Mouse (Mus musculus) thymus, adult 18-20 months (tissue): ENCODE measurements around the gene Zbtb5.
"Not testable (repeated sequence)": the region's sequence is repeated elsewhere in the genome, so short reads cannot be mapped to it uniquely, and the experiment has no call there.

Source experiments
- DNase-seq, 2 experiments: peaks; one replicate each; pipeline ENCODE4 v3.0.0; 2022; ENCODE audit warnings: mixed read lengths in 2 of 2

Gene Zbtb5

DNA sequence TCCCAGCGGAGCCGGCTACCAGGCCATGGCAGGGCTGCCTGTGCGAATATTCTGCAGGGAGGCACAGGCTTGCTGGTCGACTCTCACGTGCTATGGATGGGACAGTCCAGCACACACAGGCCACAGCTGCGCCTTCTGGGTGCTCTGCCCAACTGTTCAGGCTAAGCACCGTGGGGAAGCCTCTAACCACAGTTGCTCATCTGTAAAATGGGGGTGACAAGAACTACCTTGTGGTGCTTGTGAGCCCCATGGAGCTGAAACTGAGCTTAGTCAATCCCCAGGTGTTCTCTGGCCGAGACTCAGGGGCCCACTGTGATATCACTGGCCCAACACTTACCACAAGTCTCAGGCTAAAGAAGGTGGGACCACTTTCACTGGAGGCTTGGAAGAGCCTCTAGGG lies 44.8 kb downstream of the Zbtb5 start:
- no peak for DNase-seq

GRCm38 (mm10) chr4:44965736-44966135 lies 46.5 kb downstream of the Zbtb5 start:
- no peak for DNase-seq

GRCm38 (mm10) chr4:44965175-44965574 lies 47.0 kb downstream of the Zbtb5 start:
- DNase-seq, result no peak

DNA sequence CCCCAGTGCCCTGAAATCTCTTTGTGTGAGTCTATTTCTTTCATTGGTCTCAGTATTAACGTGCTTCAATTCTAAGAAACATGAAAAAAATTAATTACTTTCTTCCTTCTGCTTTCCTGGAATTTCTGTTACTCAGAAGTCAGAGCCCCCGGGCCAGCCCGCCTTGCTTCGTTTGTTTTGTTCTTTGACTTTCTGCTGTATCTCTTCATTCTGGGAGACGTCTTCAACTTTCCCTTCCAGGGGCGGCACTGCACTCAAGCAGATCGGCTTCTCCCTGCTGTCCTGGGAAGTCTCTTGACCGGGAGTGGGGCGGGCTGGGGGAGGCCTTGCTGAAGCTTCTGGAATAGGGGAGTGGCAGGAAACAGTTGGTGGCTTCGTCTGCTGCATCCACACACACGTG lies 49.1 kb downstream of the Zbtb5 start:
- no peak for DNase-seq

DNA sequence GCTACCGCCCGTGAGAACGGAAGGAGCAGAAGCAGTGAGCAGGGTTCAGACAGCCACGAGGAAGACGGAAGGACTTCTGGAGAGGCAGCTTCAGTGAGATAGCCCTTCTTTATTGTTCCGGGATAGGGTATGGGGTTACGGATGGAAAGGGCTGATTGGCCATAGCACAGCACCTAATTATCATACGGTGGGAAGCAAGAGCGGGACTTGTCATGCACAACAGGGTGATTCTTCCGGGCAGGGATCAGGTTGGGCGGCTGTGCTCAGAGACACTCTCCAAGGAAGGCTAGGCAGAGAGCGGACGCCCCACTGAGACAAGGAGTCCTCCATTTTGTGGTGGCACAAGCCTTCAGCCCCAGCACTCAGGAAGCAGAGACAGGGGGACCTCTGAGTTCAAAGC lies 53.0 kb downstream of the Zbtb5 start:
- no peak for DNase-seq

DNA sequence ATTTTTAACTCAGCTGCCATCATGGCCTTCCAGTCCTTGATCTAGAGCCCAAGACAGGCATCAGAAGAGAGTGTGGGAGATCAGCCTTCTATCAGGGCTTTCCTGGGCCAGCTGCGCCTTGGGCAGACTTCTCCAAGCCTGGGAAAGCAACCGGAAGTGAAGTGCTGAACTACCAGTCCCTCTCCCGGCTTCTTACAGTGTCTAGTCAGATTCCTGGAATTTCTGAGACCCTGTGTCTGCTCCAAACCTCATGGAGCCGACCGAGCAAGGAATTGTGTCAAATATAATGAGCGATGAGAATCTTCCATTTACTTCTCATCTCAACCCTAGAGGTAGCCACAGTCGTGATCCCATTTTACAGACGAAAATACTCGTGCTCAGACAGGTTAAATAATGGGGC lies 53.4 kb downstream of the Zbtb5 start:
- DNase-seq, result no peak

DNA sequence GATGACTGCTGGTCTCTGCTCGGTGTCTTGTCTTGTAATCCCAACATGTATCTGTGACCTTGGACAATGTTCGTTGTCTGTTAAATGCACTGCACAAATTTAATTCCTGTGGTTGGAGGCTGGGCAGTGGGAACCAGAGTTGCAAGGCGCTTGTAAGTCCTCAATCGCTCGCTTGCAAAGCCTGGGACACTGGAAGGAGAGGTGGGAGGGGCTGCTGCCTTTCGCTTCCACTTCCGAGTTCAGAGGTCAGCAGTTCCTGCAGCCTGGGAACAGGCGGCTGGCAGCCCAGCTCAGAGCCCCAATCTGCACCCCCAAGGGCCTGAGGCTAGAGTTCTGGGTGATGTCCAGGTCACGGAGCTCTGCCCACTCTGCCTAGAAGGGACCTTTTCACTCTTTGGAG lies 59.2 kb downstream of the Zbtb5 start:
- no peak for DNase-seq

GRCm38 (mm10) chr4:44948314-44948713 lies 63.9 kb downstream of the Zbtb5 start:
- no peak for DNase-seq

GRCm38 (mm10) chr4:44947464-44947863 lies 64.7 kb downstream of the Zbtb5 start:
- no peak for DNase-seq

DNA sequence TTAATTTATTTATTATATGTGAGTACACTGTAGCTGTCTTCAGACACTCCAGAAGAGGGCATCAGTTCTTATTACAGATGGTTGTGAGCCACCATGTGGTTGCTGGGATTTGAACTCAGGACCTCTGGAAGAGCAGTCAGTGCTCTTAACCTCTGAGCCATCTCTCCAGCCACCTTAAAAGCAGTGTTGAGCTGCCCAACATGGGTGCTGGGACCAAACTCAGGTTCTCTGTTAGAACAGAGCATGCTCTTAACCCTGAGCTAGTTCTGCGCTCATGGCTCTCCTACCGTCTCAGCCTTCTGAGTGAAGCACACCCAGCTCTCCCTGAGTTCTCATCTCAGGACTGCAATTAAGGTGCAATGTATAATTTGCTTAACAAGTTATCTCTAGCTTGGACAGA lies 66.1 kb downstream of the Zbtb5 start:
- DNase-seq, result not testable (repeated sequence)

GRCm38 (mm10) chr4:44944426-44945075 lies 67.7 kb downstream of the Zbtb5 start:
- no peak for DNase-seq

GRCm38 (mm10) chr4:44943480-44943879 lies 68.7 kb downstream of the Zbtb5 start:
- no peak for DNase-seq

DNA sequence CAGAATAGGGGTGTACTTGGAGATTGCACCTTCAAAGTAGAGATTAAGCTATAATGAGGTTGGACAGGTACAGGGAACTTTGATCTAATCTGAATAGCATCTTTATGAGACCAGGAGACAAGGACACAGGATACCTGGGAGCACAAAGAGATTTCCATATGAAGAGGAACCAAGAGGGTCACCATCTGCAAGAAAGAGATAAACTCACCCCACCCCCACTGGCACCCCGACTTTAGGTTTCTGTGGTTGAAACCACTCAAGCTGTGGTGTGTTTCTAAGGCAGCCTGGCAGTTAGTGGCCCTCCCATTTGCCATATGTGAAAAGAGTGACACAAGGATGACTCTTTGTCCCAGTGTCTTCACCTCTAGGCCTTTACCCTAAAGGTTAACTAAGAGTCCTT lies 70.0 kb downstream of the Zbtb5 start:
- DNase-seq, result no peak
